Mouse (Mus musculus) layer of hippocampus, postnatal 14 days (tissue): ENCODE measurements around the gene Ipp. TPM values are rescaled to one million over a fixed set of nuclear protein-coding genes. Genes with fewer than 3 reads are reported as not detected.

ENCODE experiments used
- DNase-seq, 2 experiments: peaks; one replicate each; pipeline ENCODE4 v3.0.0; 2021 to 2022; ENCODE audit warnings: low spot score in 2 of 2, mixed read lengths in 1 of 2
- total RNA-seq, 2 experiments: library from RNA; stranded (reverse); gene quantifications; 2 replicates each; pipeline ENCODE4 v1.2.3; 2021

Gene Ipp
- total RNA-seq, 2 experiments from 2014 or later: 20.1 to 20.7 TPM

GRCm38 (mm10) chr4:116556561-116557305, 49.4 kb downstream of the Ipp start:
- peak; percentile 94 to 95 for DNase-seq

- DNase-seq: peak; percentile 98
Observed at GRCm38 (mm10) chr4:116557306-116558121, 50.2 kb downstream of the Ipp start, which contains the start of gene Gpbp1l1. TSS of gene Gpbp1l1 (plus strand) at chr4:116557658.

GRCm38 (mm10) chr4:116558151-116558882, 51.0 kb downstream of the Ipp start:
- DNase-seq: no peak

Other genes starting within 250 kb of the Ipp start
- 100 to 1,000 TPM; 100 to 104 TPM for gene Mast2, start 43.4 kb upstream of the Ipp start, total RNA-seq
- 10 to 100 TPM; 10.3 to 11.1 TPM for gene Tmem69, start 48.4 kb downstream of the Ipp start, total RNA-seq
- gene Gpbp1l1, start 50.1 kb downstream of the Ipp start, total RNA-seq: 10 to 100 TPM; 28.4 to 35.5 TPM
- 1 to 10 TPM; 3.4 to 5.7 TPM for gene Ccdc17, start 89.1 kb downstream of the Ipp start, total RNA-seq
- gene Nasp, start 120.4 kb downstream of the Ipp start, total RNA-seq: 10 to 100 TPM; 44.4 to 50.5 TPM
- gene Akr1a1, start 144.1 kb downstream of the Ipp start, total RNA-seq: 100 to 1,000 TPM; 474 to 484 TPM
- gene Prdx1, start 178.0 kb downstream of the Ipp start, total RNA-seq: 100 to 1,000 TPM; 185 to 195 TPM
- 10 to 100 TPM; 16.0 to 19.0 TPM for gene Mmachc, start 200.9 kb downstream of the Ipp start, total RNA-seq
- 1 to 10 TPM; 2.9 to 4.5 TPM for gene Ccdc163, start 201.0 kb downstream of the Ipp start, total RNA-seq
- 1 to 10 TPM; 5.2 to 5.4 TPM for gene Tesk2, start 213.4 kb downstream of the Ipp start, total RNA-seq